Mouse (Mus musculus): ENCODE results near the gene Zfp958. TPM values are rescaled to one million over a fixed set of nuclear protein-coding genes. Genes with fewer than 3 reads are reported as not detected.
"Not testable (repeated sequence)": the region's sequence is repeated elsewhere in the genome, so short reads cannot be mapped to it uniquely, and the experiment has no call there.

Gene Zfp958
- total and polyA plus RNA-seq, 2 experiments from 2014 or later = 3.8 to 10.6 TPM

DNA sequence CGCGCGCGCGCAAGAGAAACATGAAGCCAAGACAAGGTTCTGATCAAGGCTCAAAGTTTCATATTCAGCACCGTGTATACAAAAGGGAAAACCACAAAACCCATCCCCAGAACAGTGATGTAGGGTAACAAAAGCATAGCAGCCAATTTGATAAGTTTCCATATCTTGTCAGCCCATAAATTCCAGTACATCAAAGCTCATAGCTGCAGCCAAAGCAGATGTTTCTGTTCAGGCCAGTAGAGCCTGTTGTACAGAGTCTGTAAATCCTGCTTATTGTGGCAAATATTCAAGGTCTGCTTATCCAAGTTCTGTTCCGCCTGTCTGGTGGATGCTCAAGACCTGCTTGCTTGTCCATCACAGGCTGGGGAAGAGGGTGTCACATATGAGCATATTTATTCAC lies 4.1 kb upstream of the Zfp958 start:
- no peak overlapping the region for H3K4me2 ChIP-seq (ENCODE audit: low read depth, low read length)
- TF ChIP-seq CTCF (IDR thresholded peaks at IDR 0.05; ENCODE audit: low read depth) = no peak
- H3K9ac ChIP-seq (replicated peaks; ENCODE audit: low read length) = no peak overlapping the region
- no peak overlapping the region for H3K27ac ChIP-seq
- no peak for DNase-seq (ENCODE audit: low spot score)
- H3K4me1 ChIP-seq (ENCODE audit: insufficient read depth, low read length) = no peaks in the 10 kb centered on the region
- 95% methylated on average over 7 of the region's 7 CpGs for WGBS
- no peak for ATAC-seq
- no peaks in the 10 kb centered on the region for H3K9me3 ChIP-seq (ENCODE audit: low read length)
- no peak overlapping the region for H3K4me3 ChIP-seq (ENCODE audit: low read length)
- H3K27me3 ChIP-seq (ENCODE audit: insufficient read depth, low read length) = no peaks in the 10 kb centered on the region
- no peaks in the 10 kb centered on the region for H3K36me3 ChIP-seq (ENCODE audit: insufficient read depth, low read length)

DNA sequence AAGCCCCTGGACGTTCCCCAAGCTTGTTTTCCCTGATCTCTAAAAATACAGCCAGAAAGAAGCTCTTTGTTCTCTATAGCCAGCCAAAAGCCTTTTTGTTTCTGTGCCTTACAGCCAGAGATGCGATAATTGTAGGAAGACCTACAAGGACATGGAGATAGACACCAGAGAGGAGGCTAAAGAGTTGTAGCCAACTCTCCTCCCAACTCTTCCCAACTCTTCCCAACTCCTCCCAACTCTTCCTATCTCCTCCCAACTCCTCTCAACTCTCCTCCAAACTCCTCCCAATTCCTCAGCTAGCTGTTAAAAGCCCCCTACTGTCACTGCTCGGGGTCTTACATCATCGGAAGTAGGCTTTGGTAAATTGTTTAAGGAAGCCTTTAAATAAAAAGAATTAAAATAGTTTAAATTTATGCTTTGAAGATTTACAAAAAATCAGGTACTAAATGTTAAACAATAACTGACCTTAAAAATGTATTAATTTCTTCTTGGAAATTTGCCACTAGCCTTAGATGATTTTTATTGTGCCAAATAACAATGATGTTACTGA lies 1.3 kb upstream of the Zfp958 start:
- not testable (repeated sequence) for H3K4me2 ChIP-seq (ENCODE audit: low read depth, low read length); H3K36me3 ChIP-seq (ENCODE audit: insufficient read depth, low read length); H3K27me3 ChIP-seq (ENCODE audit: insufficient read depth, low read length); H3K27ac ChIP-seq; H3K9ac ChIP-seq (replicated peaks; ENCODE audit: low read length); H3K9me3 ChIP-seq (ENCODE audit: low read length); H3K4me3 ChIP-seq (ENCODE audit: low read length); ATAC-seq; H3K4me1 ChIP-seq (ENCODE audit: insufficient read depth, low read length); DNase-seq (ENCODE audit: low spot score)
- 66% methylated on average over 4 of the region's 4 CpGs for WGBS

DNA sequence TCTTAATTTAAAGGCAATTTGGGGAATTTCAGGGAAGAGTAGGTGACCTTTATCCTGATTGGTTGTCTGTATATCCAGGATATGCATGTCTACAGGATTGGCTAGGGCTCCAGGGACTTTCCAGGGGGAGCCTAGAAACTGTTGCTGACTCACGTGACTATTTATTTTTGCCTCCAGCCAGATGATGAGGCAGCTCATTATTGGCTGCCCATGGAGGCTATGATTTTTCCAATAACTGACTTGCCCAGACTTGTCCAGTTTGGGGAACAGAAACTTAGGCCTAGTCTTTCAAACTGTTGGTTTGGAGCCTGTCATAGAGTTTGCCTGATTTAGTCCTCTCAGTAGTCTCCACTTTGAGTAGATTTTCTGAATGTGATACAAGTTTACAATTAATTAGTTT lies 14.4 kb downstream of the Zfp958 start:
- Histone ChIP-seq H3K27me3 (ENCODE audit: insufficient read depth, low read length) (no peaks in the 10 kb centered on the region), H3K36me3 (ENCODE audit: insufficient read depth, low read length) (peaks cover 37% of the 10 kb centered on the region), H3K9me3 (ENCODE audit: low read length) (peaks cover 26% of the 10 kb centered on the region), H3K4me3 (ENCODE audit: low read length) (no peak overlapping the region), H3K9ac (replicated peaks; ENCODE audit: low read length) (no peak overlapping the region), H3K27ac (no peak overlapping the region), H3K4me2 (ENCODE audit: low read depth, low read length) (no peak overlapping the region), H3K4me1 (ENCODE audit: insufficient read depth, low read length) (no peaks in the 10 kb centered on the region)
- no peak for DNase-seq (ENCODE audit: low spot score)
- no peak for ATAC-seq
- no peak for TF ChIP-seq CTCF (IDR thresholded peaks at IDR 0.05; ENCODE audit: low read depth)
- WGBS = 100% methylated on average over 1 of the region's 1 CpGs

DNA sequence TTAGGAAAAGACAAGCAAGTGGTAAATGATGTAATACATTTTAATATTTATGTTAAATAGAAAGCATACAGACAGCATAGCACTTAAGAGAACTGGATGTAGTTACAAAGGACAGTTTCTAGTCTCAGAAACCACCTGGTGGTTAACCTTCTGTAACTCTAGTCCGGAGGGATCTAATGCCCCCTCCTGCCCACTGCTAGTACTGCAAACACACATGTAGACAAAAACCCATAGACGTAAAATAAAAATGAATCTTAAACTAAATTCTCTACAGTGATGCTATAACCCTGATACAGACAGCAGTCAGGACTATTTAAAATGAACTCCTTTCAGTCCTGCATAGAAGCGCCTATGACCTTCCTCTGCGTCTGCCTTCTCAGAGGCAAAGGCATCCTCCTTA lies 24.1 kb downstream of the Zfp958 start:
- Histone ChIP-seq H3K27ac (no peak overlapping the region), H3K4me2 (ENCODE audit: low read depth, low read length) (no peak overlapping the region), H3K36me3 (ENCODE audit: insufficient read depth, low read length) (no peaks in the 10 kb centered on the region), H3K4me3 (ENCODE audit: low read length) (no peak overlapping the region), H3K4me1 (ENCODE audit: insufficient read depth, low read length) (no peaks in the 10 kb centered on the region), H3K9ac (replicated peaks; ENCODE audit: low read length) (no peak overlapping the region), H3K27me3 (ENCODE audit: insufficient read depth, low read length) (no peaks in the 10 kb centered on the region), H3K9me3 (ENCODE audit: low read length) (no peaks in the 10 kb centered on the region)
- TF ChIP-seq CTCF (IDR thresholded peaks at IDR 0.05; ENCODE audit: low read depth) = no peak
- no peak for DNase-seq (ENCODE audit: low spot score)
- WGBS = 86% methylated on average over 4 of the region's 4 CpGs
- no peak for ATAC-seq

DNA sequence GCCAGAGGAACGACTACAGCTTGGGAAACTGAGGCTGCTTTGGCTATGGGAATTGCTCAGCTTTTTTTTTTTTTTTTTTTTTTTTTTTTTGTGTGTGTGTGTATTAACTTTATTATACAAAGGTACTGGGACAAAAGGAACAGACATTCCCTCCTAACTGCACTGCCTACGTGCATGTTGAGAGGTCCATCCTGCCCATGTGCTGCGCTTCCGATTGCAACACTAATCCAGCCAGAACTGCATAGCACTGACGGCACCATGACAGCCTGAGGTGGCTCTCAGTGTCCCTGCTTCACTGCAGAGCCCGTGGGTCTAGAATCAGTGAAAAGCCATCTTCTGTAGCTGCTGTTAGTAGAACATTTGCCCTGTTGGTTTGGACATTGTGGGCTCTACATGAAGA lies 30.0 kb downstream of the Zfp958 start:
- not testable (repeated sequence) for H3K4me3 ChIP-seq (ENCODE audit: low read length); H3K4me2 ChIP-seq (ENCODE audit: low read depth, low read length); H3K36me3 ChIP-seq (ENCODE audit: insufficient read depth, low read length); H3K4me1 ChIP-seq (ENCODE audit: insufficient read depth, low read length); H3K27me3 ChIP-seq (ENCODE audit: insufficient read depth, low read length); H3K27ac ChIP-seq; DNase-seq (ENCODE audit: low spot score); ATAC-seq; H3K9ac ChIP-seq (replicated peaks; ENCODE audit: low read length); H3K9me3 ChIP-seq (ENCODE audit: low read length)
- WGBS = 84% methylated on average over 6 of the region's 6 CpGs

DNA sequence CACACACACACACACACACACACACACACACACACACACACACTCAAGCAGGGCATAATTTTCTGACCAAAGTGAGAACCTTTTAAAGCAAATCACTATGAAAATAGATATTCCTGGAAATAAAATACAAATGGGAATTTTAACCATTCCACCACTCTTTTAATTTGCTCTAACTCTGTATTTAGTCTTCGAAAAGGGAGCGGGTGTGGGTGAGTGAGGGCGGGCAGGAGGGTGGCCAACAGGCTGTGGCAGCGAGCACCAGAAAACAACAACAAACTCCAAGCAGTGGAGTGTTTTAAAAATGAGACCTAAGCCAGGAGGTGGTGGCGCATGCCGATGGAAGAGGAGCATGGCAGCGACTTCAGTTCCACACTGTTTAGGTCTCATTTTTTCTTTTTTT lies 43.6 kb downstream of the Zfp958 start:
- H3K9ac ChIP-seq (replicated peaks; ENCODE audit: low read length) = no peak overlapping the region
- H3K4me2 ChIP-seq (ENCODE audit: low read depth, low read length) = no peak overlapping the region
- 88% methylated on average over 7 of the region's 7 CpGs for WGBS
- peak; percentile 26 for DNase-seq (ENCODE audit: low spot score)
- H3K36me3 ChIP-seq (ENCODE audit: insufficient read depth, low read length) = no peaks in the 10 kb centered on the region
- H3K27me3 ChIP-seq (ENCODE audit: insufficient read depth, low read length) = no peaks in the 10 kb centered on the region
- H3K9me3 ChIP-seq (ENCODE audit: low read length) = no peaks in the 10 kb centered on the region
- no peaks in the 10 kb centered on the region for H3K4me1 ChIP-seq (ENCODE audit: insufficient read depth, low read length)
- H3K4me3 ChIP-seq (ENCODE audit: low read length) = no peak overlapping the region
- H3K27ac ChIP-seq = no peak overlapping the region
- ATAC-seq = no peak
- TF ChIP-seq CTCF (IDR thresholded peaks at IDR 0.05; ENCODE audit: low read depth) = no peak

DNA sequence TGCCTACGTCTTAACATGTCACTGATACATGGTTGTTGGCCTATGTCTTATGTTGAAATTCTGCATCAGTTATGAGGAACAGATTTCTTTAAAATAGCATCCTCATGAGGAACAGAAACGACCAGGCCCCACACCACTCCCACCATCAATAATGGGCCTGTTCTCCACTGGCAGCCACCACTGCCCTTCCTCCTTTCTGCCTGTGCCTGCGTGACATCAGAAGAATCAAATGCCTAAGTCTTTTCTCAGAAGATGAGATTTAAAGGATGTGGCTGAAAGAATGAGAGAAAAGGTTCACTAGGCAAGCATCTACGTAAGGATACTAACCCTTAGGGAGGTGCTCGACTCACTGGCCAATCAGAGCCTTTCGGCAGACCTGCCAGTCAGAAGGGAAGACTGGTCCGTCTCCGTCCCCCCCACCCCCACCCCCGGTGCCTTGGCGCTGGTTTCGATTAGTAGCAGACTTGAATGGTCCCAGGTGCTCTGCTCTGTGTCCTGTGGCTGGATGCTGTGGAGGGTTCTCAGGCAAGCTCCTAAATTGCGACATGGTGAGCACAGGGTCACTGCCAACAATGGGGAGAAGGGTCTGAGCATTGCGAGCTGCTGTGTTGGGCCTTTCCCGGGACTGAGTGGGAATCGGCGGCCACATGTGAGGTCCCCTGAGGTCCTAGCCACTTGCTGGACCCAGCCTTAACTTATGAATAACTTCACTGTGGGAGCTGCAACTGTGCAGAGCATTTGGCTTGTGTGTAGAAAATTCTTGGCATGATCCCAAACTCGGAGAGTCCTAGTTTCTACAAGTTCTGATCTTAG lies 62.4 kb downstream of the Zfp958 start:
- H3K9ac ChIP-seq (replicated peaks; ENCODE audit: low read length) = no peak overlapping the region
- no peak for DNase-seq (ENCODE audit: low spot score)
- no peak overlapping the region for H3K4me3 ChIP-seq (ENCODE audit: low read length)
- WGBS = 88% methylated on average over 17 of the region's 17 CpGs
- H3K36me3 ChIP-seq (ENCODE audit: insufficient read depth, low read length) = no peaks in the 10 kb centered on the region
- H3K4me1 ChIP-seq (ENCODE audit: insufficient read depth, low read length) = 0 out of 2 replicates have a peak, but pooled peaks cover 3% of the 10 kb centered on the region
- no peak for TF ChIP-seq CTCF (IDR thresholded peaks at IDR 0.05; ENCODE audit: low read depth)
- ATAC-seq = no peak
- H3K4me2 ChIP-seq (ENCODE audit: low read depth, low read length) = no peak overlapping the region
- H3K27ac ChIP-seq = no peak overlapping the region
- H3K27me3 ChIP-seq (ENCODE audit: insufficient read depth, low read length) = no peaks in the 10 kb centered on the region
- peaks cover 3% of the 10 kb centered on the region; the same call in 1 of the 2 replicates for H3K9me3 ChIP-seq (ENCODE audit: low read length)

All from hindbrain, postnatal 0 days (tissue).